Mouse (Mus musculus) liver, embryonic 14.5 days (tissue): ENCODE results near the gene Slc47a2.

ENCODE experiments used
- CTCF ChIP-seq: IDR thresholded peaks from 2 replicates; pipeline ENCODE4 v1.5.1; 2016; ENCODE audit warnings: antibody characterized with exemption, low read depth, control low read depth
- EP300 ChIP-seq: IDR thresholded peaks from 2 replicates; pipeline ENCODE4 v1.6.1; 2016; ENCODE audit warnings: antibody characterized with exemption, low read depth

- TF ChIP-seq EP300 (no peak), CTCF (no peak)
Observed at GRCm38 (mm10) chr11:61355351-61355750, 12.7 kb upstream of the Slc47a2 start.
